Mouse (Mus musculus): ENCODE results near the gene Zfp106.

The Zfp106 gene

GRCm38 (mm10) chr2:120469715-120470114 lies 93.9 kb downstream of the Zfp106 start:
- no peak for DNase-seq

- DNase-seq = no peak
Observed at GRCm38 (mm10) chr2:120469220-120469619, 94.4 kb downstream of the Zfp106 start.

GRCm38 (mm10) chr2:120468011-120468410 lies 95.6 kb downstream of the Zfp106 start:
- DNase-seq = no peak

- no peak for DNase-seq
Observed at GRCm38 (mm10) chr2:120465397-120465785, 98.3 kb downstream of the Zfp106 start.

GRCm38 (mm10) chr2:120464732-120465396 lies 98.8 kb downstream of the Zfp106 start:
- no peak for DNase-seq

GRCm38 (mm10) chr2:120464091-120464490 lies 99.6 kb downstream of the Zfp106 start:
- no peak for DNase-seq

GRCm38 (mm10) chr2:120463328-120463727 lies 100.3 kb downstream of the Zfp106 start:
- DNase-seq = no peak

GRCm38 (mm10) chr2:120460216-120460615 lies 103.4 kb downstream of the Zfp106 start:
- DNase-seq = no peak
